Mouse (Mus musculus): ENCODE results near the gene Gm3448.

DNA sequence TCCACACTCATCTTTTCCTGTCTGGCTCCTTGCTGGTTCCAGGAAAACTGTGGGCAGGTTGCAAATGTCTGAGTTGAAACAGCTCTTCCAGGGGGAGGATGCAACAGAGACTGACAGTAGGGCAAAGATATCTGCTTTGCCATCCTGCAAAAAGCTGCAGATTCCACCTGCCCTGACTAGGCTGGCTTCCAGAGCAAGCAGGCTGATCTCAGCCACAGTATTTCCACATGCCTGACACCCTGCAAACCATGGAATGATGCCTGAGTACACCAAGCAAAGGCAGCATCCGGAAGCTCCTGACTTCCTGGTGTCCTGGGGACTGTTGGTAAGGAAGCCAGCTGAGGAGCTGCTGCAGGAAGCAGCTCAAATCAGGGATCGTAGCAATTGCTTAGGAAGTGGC is 27.8 kb upstream of the Gm3448 start:
- no peak for TF ChIP-seq CTCF (IDR thresholded peaks at IDR 0.05; ENCODE audit: insufficient read depth, low read length)
- no peak for TF ChIP-seq POLR2A (IDR thresholded peaks at IDR 0.05; ENCODE audit: borderline replicate concordance, extremely low read depth, low read depth, low read length)

Measured in lung, adult 2 months (tissue).